Mouse (Mus musculus) ES-Bruce4 (cell line): Measurements from ENCODE around the gene Gata1. TPM values are rescaled to one million over a fixed set of nuclear protein-coding genes. Genes with fewer than 3 reads are reported as not detected.
A peak's percentile ranks its signal among the peaks of the same experiment; 100 is the strongest.
"Not testable (repeated sequence)": the region's sequence is repeated elsewhere in the genome, so short reads cannot be mapped to it uniquely, and the experiment has no call there.

ENCODE experiments used
- H3K27ac ChIP-seq: 2 replicates; pipeline ENCODE4 v1.5.1; 2012; ENCODE audit warnings: low read length, inconsistent platforms; ENCODE audit not compliant: insufficient read depth
- H3K27me3 ChIP-seq: 2 replicates; pipeline ENCODE4 v1.6.1; 2012; ENCODE audit warnings: mild to moderate bottlenecking, low read length, inconsistent platforms; ENCODE audit not compliant: control insufficient read depth, poor library complexity, insufficient read depth, severe bottlenecking
- H3K36me3 ChIP-seq: 2 replicates; pipeline ENCODE4 v1.6.1; 2012; ENCODE audit warnings: inconsistent platforms, mild to moderate bottlenecking, low read length, moderate library complexity; ENCODE audit not compliant: control insufficient read depth, poor library complexity, insufficient read depth, severe bottlenecking
- H3K4me1 ChIP-seq: one replicate; pipeline ENCODE4 v1.8.1; 2011; ENCODE audit warnings: low read length; ENCODE audit not compliant: control insufficient read depth, insufficient read depth
- H3K4me3 ChIP-seq: 2 replicates; pipeline ENCODE4 v1.5.1; 2011; ENCODE audit warnings: low read depth, mild to moderate bottlenecking, low read length
- H3K9ac ChIP-seq: 2 replicates; pipeline ENCODE4 v1.6.1; 2012; ENCODE audit warnings: low read depth, mild to moderate bottlenecking, inconsistent platforms; ENCODE audit not compliant: poor library complexity, severe bottlenecking
- H3K9me3 ChIP-seq: replicated peaks from 2 replicates; pipeline ENCODE4 v1.6.1; 2012; ENCODE audit warnings: mild to moderate bottlenecking, low read length, inconsistent platforms; ENCODE audit not compliant: control insufficient read depth, poor library complexity, insufficient read depth, severe bottlenecking
- CTCF ChIP-seq: IDR thresholded peaks from one replicate; pipeline ENCODE4 v1.8.1; 2011; ENCODE audit warnings: low read depth, low read length
- EP300 ChIP-seq: IDR thresholded peaks from 2 replicates; pipeline ENCODE4 v1.6.1; 2011; ENCODE audit warnings: low read depth, low read length; ENCODE audit not compliant: insufficient read depth
- POLR2A ChIP-seq: IDR thresholded peaks from one replicate; pipeline ENCODE4 v1.8.1; 2011; ENCODE audit warnings: low read length; ENCODE audit not compliant: insufficient read depth
- polyA plus RNA-seq: library from polyadenylated mRNA; stranded (reverse); fragments of >200 nt; gene quantifications from 2 replicates; pipeline ENCODE4 v1.2.4, GENCODE M21; 2011; ENCODE audit warnings: low read depth; ENCODE audit not compliant: missing spikeins, insufficient read depth, insufficient read length

The Gata1 gene
- polyA plus RNA-seq, 1 experiment = 1.3 TPM

GRCm38 (mm10) chrX:7927116-7927515, 50.8 kb downstream of the Gata1 start:
- Histone ChIP-seq H3K27ac (peak overlapping the region; percentile 35), H3K36me3 (peaks cover 20% of the 10 kb centered on the region), H3K27me3 (no peaks in the 10 kb centered on the region), H3K4me1 (peaks cover 6% of the 10 kb centered on the region), H3K4me3 (peak overlapping the region; percentile 74), H3K9ac (peak overlapping the region; percentile 32), H3K9me3 (no peaks in the 10 kb centered on the region)
- TF ChIP-seq CTCF = no peak
- no peak for TF ChIP-seq EP300
- TF ChIP-seq POLR2A = no peak

- peaks cover 12% of the 10 kb centered on the region; the same call in 1 of the 2 replicates for H3K36me3 ChIP-seq
- H3K9ac ChIP-seq = no peak overlapping the region
- H3K4me3 ChIP-seq = peak overlapping the region; percentile 46
- no peaks in the 10 kb centered on the region for H3K27me3 ChIP-seq
- TF ChIP-seq EP300 (no peak), CTCF (no peak), POLR2A (no peak)
- H3K27ac ChIP-seq = peak overlapping the region; percentile 38; the same call in 1 of the 2 replicates
- H3K9me3 ChIP-seq = no peaks in the 10 kb centered on the region
- peaks cover 6% of the 10 kb centered on the region for H3K4me1 ChIP-seq
These were observed 51.6 kb downstream of the Gata1 start for GRCm38 (mm10) chrX:7926266-7926665.

- Histone ChIP-seq H3K27me3 (no peaks in the 10 kb centered on the region), H3K27ac (no peak overlapping the region), H3K9me3 (no peaks in the 10 kb centered on the region), H3K36me3 (no peaks in the 10 kb centered on the region), H3K9ac (peak overlapping the region; percentile 64), H3K4me3 (peak overlapping the region; percentile 74), H3K4me1 (peaks cover 6% of the 10 kb centered on the region)
- TF ChIP-seq CTCF (no peak), POLR2A (no peak), EP300 (no peak)
These were observed 55.8 kb downstream of the Gata1 start for GRCm38 (mm10) chrX:7922032-7922431.

- Histone ChIP-seq H3K27me3 (no peaks in the 10 kb centered on the region), H3K27ac (no peak within 1 kb of the TSS; the same call in 1 of the 2 replicates), H3K4me3 (peak within 1 kb of the TSS; percentile 72), H3K9me3 (no peaks in the 10 kb centered on the region), H3K36me3 (no peaks in the 10 kb centered on the region), H3K4me1 (peaks cover 4% of the 10 kb centered on the region), H3K9ac (peak within 1 kb of the TSS; percentile 61)
- TF ChIP-seq CTCF (no peak), POLR2A (no peak), EP300 (no peak)
These were observed 58.1 kb downstream of the Gata1 start, which contains the start of gene Pcsk1n for GRCm38 (mm10) chrX:7919601-7920383. Gene Pcsk1n, plus strand, starts transcription at chrX:7919822.

- not testable (repeated sequence) for H3K4me3 ChIP-seq, H3K9ac ChIP-seq, H3K9me3 ChIP-seq, H3K27me3 ChIP-seq, H3K4me1 ChIP-seq, H3K36me3 ChIP-seq, H3K27ac ChIP-seq
- TF ChIP-seq CTCF = peak; percentile 24
These were observed 59.9 kb downstream of the Gata1 start for GRCm38 (mm10) chrX:7917960-7918359.

DNA sequence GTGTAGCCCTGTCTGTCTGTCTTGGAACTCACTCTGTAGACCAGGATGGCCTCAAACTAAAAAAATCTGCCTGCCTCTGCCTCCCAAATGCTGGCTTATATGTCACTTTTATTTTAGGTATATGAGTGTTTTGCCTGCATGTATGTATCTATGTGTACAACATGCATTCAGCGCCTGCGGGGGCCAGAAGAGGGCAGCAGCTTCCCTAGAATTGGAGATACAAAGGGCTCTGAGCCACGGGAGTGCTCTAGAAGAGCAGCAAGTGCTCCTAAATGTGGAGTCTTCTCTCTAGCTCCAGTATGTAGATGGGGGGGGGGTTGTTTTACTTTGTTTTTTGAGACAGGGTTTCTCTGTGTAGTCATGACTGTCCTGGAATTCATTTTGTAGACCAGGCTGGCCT, 62.2 kb downstream of the Gata1 start:
- not testable (repeated sequence) for H3K9ac ChIP-seq, H3K27ac ChIP-seq, H3K27me3 ChIP-seq, H3K4me3 ChIP-seq, H3K9me3 ChIP-seq, H3K4me1 ChIP-seq, H3K36me3 ChIP-seq
